Mouse (Mus musculus) intestine, embryonic 15.5 days (tissue): ENCODE data around the gene Rnd2. TPM values are rescaled to one million over a fixed set of nuclear protein-coding genes. Genes with fewer than 3 reads are reported as not detected.

Experiments
- ATAC-seq: fragments of 200-750 bp; cut with Nextera tagmentation; 2 replicates; pipeline ENCODE4 v1.8.0; 2017; ENCODE audit warnings: moderate TSS enrichment, moderate library complexity
- H3K27ac ChIP-seq: fragments of 300-500 bp; sonication (generic); 2 replicates; pipeline ENCODE4 v1.5.1; 2015; ENCODE audit warnings: mild to moderate bottlenecking, inconsistent platforms
- H3K27me3 ChIP-seq: fragments of 300-500 bp; sonication (generic); replicated peaks from 2 replicates; pipeline ENCODE4 v1.6.1; 2015; ENCODE audit warnings: inconsistent platforms
- H3K36me3 ChIP-seq: fragments of 300-500 bp; sonication (generic); 2 replicates; pipeline ENCODE4 v1.6.1; 2015; ENCODE audit warnings: inconsistent platforms
- H3K4me1 ChIP-seq: fragments of 300-500 bp; sonication (generic); replicated peaks from 2 replicates; pipeline ENCODE4 v1.6.1; 2015; ENCODE audit warnings: inconsistent platforms
- H3K4me2 ChIP-seq: fragments of 300-500 bp; sonication (generic); replicated peaks from 2 replicates; pipeline ENCODE4 v1.6.1; 2015; ENCODE audit warnings: mild to moderate bottlenecking, inconsistent platforms
- H3K4me3 ChIP-seq: fragments of 300-500 bp; sonication (generic); replicated peaks from 2 replicates; pipeline ENCODE4 v1.5.1; 2015; ENCODE audit warnings: inconsistent platforms
- H3K9ac ChIP-seq: fragments of 300-500 bp; sonication (generic); 2 replicates; pipeline ENCODE4 v1.6.1; 2015; ENCODE audit warnings: inconsistent platforms
- H3K9me3 ChIP-seq: fragments of 300-500 bp; sonication (generic); 2 replicates; pipeline ENCODE4 v1.6.1; 2016; ENCODE audit warnings: inconsistent platforms
- WGBS: fragments of 180-500 bp; shearing (Covaris S2); methylation state at CpG from one replicate; pipeline ENCODE4 v1.1.7; 2015; 5-methylcytosine and 5-hydroxymethylcytosine counted together
- polyA plus RNA-seq: library from polyadenylated mRNA; unstranded; fragments of >200 nt; fragmentation: Nextera tagmentation; extraction: Ambion mirVana; gene quantifications from 2 replicates; pipeline ENCODE4 v1.2.1, GENCODE M21; 2015

Rnd2 gene
- 23.7 and 24.5 TPM in 2 replicates for polyA plus RNA-seq

GRCm38 (mm10) chr11:101464211-101465100 is at the start of gene Rnd2:
Rnd2 (plus strand) TSS chr11:101464999.
- no peaks in the 10 kb centered on the region for H3K27me3 ChIP-seq
- ATAC-seq: peak; percentile 57
- H3K4me2 ChIP-seq: peak within 1 kb of the TSS; percentile 93
- H3K27ac ChIP-seq: peak within 1 kb of the TSS; percentile 93
- H3K9ac ChIP-seq: peak within 1 kb of the TSS; percentile 81
- no peaks in the 10 kb centered on the region for H3K9me3 ChIP-seq
- 5% methylated on average over 12 of the region's 12 CpGs for WGBS
- H3K4me3 ChIP-seq: peak within 1 kb of the TSS; percentile 93
- peaks cover 32% of the 10 kb centered on the region for H3K4me1 ChIP-seq
- 0 out of 2 replicates have a peak, but pooled peaks cover 8% of the 10 kb centered on the region for H3K36me3 ChIP-seq

- H3K27ac ChIP-seq: no peak overlapping the region
- no peak overlapping the region for H3K4me2 ChIP-seq
- no peak overlapping the region for H3K4me3 ChIP-seq
- H3K27me3 ChIP-seq: no peaks in the 10 kb centered on the region
- ATAC-seq: no peak
- WGBS: 89% methylated on average over 2 of the region's 2 CpGs
- no peaks in the 10 kb centered on the region for H3K9me3 ChIP-seq
- no peak overlapping the region for H3K9ac ChIP-seq
- peaks cover 22% of the 10 kb centered on the region for H3K36me3 ChIP-seq
- H3K4me1 ChIP-seq: peaks cover 6% of the 10 kb centered on the region
Measured at GRCm38 (mm10) chr11:101415306-101415705, 49.5 kb upstream of the Rnd2 start.

GRCm38 (mm10) chr11:101416433-101417100 is 48.2 kb upstream of the Rnd2 start:
- H3K9me3 ChIP-seq: no peaks in the 10 kb centered on the region
- H3K4me3 ChIP-seq: peak overlapping the region; percentile 82
- H3K4me2 ChIP-seq: peak overlapping the region; percentile 83
- peak overlapping the region; percentile 75 for H3K9ac ChIP-seq
- WGBS: 1% methylated on average over 11 of the region's 11 CpGs
- H3K27me3 ChIP-seq: no peaks in the 10 kb centered on the region
- peaks cover 13% of the 10 kb centered on the region; the same call in 1 of the 2 replicates for H3K36me3 ChIP-seq
- peak overlapping the region; percentile 48 for H3K27ac ChIP-seq
- peaks cover 6% of the 10 kb centered on the region for H3K4me1 ChIP-seq
- ATAC-seq: peak; percentile 51

GRCm38 (mm10) chr11:101417101-101417855 is 47.5 kb upstream of the Rnd2 start, which contains the start of gene Aarsd1:
Aarsd1 (minus strand) TSS chr11:101417615.
- peak; percentile 75 for ATAC-seq
- peak within 1 kb of the TSS; percentile 83 for H3K4me2 ChIP-seq
- WGBS: under 1% methylated on average over 45 of the region's 45 CpGs
- peak within 1 kb of the TSS; percentile 82 for H3K4me3 ChIP-seq
- H3K27me3 ChIP-seq: no peaks in the 10 kb centered on the region
- H3K9me3 ChIP-seq: no peaks in the 10 kb centered on the region
- H3K9ac ChIP-seq: peak within 1 kb of the TSS; percentile 75
- H3K36me3 ChIP-seq: peaks cover 5% of the 10 kb centered on the region; the same call in 1 of the 2 replicates
- H3K4me1 ChIP-seq: peaks cover 6% of the 10 kb centered on the region
- peak within 1 kb of the TSS; percentile 48 for H3K27ac ChIP-seq

- 66% methylated on average over 6 of the region's 6 CpGs for WGBS
- H3K4me2 ChIP-seq: no peak overlapping the region
- ATAC-seq: no peak
- no peaks in the 10 kb centered on the region for H3K27me3 ChIP-seq
- H3K27ac ChIP-seq: no peak overlapping the region
- H3K9ac ChIP-seq: no peak overlapping the region
- H3K9me3 ChIP-seq: no peaks in the 10 kb centered on the region
- peaks cover 11% of the 10 kb centered on the region for H3K4me1 ChIP-seq
- no peak overlapping the region for H3K4me3 ChIP-seq
- H3K36me3 ChIP-seq: no peaks in the 10 kb centered on the region
Measured at GRCm38 (mm10) chr11:101418991-101419390, 45.8 kb upstream of the Rnd2 start.

GRCm38 (mm10) chr11:101419610-101420009 is 45.2 kb upstream of the Rnd2 start:
- no peaks in the 10 kb centered on the region for H3K27me3 ChIP-seq
- no peak overlapping the region for H3K4me3 ChIP-seq
- H3K9ac ChIP-seq: no peak overlapping the region
- no peaks in the 10 kb centered on the region for H3K36me3 ChIP-seq
- ATAC-seq: no peak
- H3K4me1 ChIP-seq: peaks cover 16% of the 10 kb centered on the region
- WGBS: 27% methylated on average over 3 of the region's 3 CpGs
- H3K4me2 ChIP-seq: no peak overlapping the region
- H3K27ac ChIP-seq: no peak overlapping the region
- H3K9me3 ChIP-seq: no peaks in the 10 kb centered on the region

GRCm38 (mm10) chr11:101420148-101420547 is 44.7 kb upstream of the Rnd2 start:
- no peak for ATAC-seq
- WGBS: 90% methylated on average over 5 of the region's 5 CpGs
- Histone ChIP-seq H3K4me3 (no peak overlapping the region), H3K4me1 (peaks cover 16% of the 10 kb centered on the region), H3K9me3 (no peaks in the 10 kb centered on the region), H3K27me3 (no peaks in the 10 kb centered on the region), H3K4me2 (no peak overlapping the region), H3K27ac (no peak overlapping the region), H3K36me3 (no peaks in the 10 kb centered on the region), H3K9ac (no peak overlapping the region)

GRCm38 (mm10) chr11:101424105-101424851 is 40.5 kb upstream of the Rnd2 start, which contains the start of gene Gm27029:
Gm27029 (minus strand) TSS chr11:101424796.
- Histone ChIP-seq H3K36me3 (no peaks in the 10 kb centered on the region), H3K4me2 (peak within 1 kb of the TSS; percentile 92), H3K4me3 (peak within 1 kb of the TSS; percentile 84), H3K4me1 (peaks cover 27% of the 10 kb centered on the region), H3K9me3 (no peaks in the 10 kb centered on the region), H3K27me3 (no peaks in the 10 kb centered on the region), H3K9ac (peak within 1 kb of the TSS; percentile 80), H3K27ac (peak within 1 kb of the TSS; percentile 90)
- 3% methylated on average over 23 of the region's 23 CpGs for WGBS
- peak; percentile 77 for ATAC-seq

GRCm38 (mm10) chr11:101424925-101425813 is 39.6 kb upstream of the Rnd2 start, which contains the start of the genes Rundc1 and Ptges3l:
Rundc1 (plus strand) TSS chr11:101425085.
Ptges3l (minus strand) TSS chr11:101425333.
- H3K9ac ChIP-seq: peak within 1 kb of the TSS; percentile 80
- H3K4me2 ChIP-seq: peak within 1 kb of the TSS; percentile 92
- no peaks in the 10 kb centered on the region for H3K27me3 ChIP-seq
- peak within 1 kb of the TSS; percentile 90 for H3K27ac ChIP-seq
- no peaks in the 10 kb centered on the region for H3K9me3 ChIP-seq
- H3K4me1 ChIP-seq: peaks cover 27% of the 10 kb centered on the region
- peaks cover under 1% of the 10 kb centered on the region; the same call in 1 of the 2 replicates for H3K36me3 ChIP-seq
- peak within 1 kb of the TSS; percentile 84 for H3K4me3 ChIP-seq
- ATAC-seq: peak; percentile 96
- under 1% methylated on average over 81 of the region's 81 CpGs for whole genome bisulfite sequencing

GRCm38 (mm10) chr11:101426165-101426564 is 38.6 kb upstream of the Rnd2 start:
- H3K4me3 ChIP-seq: peak overlapping the region; percentile 84
- no peak for ATAC-seq
- no peaks in the 10 kb centered on the region for H3K27me3 ChIP-seq
- peak overlapping the region; percentile 92 for H3K4me2 ChIP-seq
- 57% methylated on average over 8 of the region's 8 CpGs for WGBS
- H3K9me3 ChIP-seq: no peaks in the 10 kb centered on the region
- no peak overlapping the region for H3K27ac ChIP-seq
- 0 out of 2 replicates have a peak overlapping the region, but pooled peaks have one; percentile 80 for H3K9ac ChIP-seq
- H3K4me1 ChIP-seq: peaks cover 27% of the 10 kb centered on the region
- peaks cover 6% of the 10 kb centered on the region; the same call in 1 of the 2 replicates for H3K36me3 ChIP-seq
